Mouse (Mus musculus) embryonic stem cell, embryonic (primary cell): ENCODE measurements around the gene Tns4.

Experiments
- CTCF ChIA-PET, 4 experiments: fragments of 300-600 bp in 2 of 4; fragments of 350-600 bp in 2 of 4; sonication (Branson Sonifier 250); formaldehyde crosslinking; loops; one replicate each; lab custom pipeline; 2022; ENCODE audit warnings: inconsistent platforms in 2 of 4; lab: Charles Lee
- POLR2A ChIA-PET, 4 experiments: fragments of 300-600 bp in 2 of 4; fragments of 350-600 bp in 2 of 4; sonication (Branson Sonifier 250); formaldehyde crosslinking; loops; one replicate each; lab custom pipeline; 2022; ENCODE audit warnings: antibody characterized with exemption in 4 of 4, inconsistent platforms in 1 of 4; lab: Charles Lee

Tns4 gene

GRCm38 (mm10) chr11:99104609-99105410 lies 15.7 kb upstream of the Tns4 start:
- ChIA-PET CTCF (interaction anchor here in 3 of 4 experiments (0.8 to 3.1 kb wide), 4 partner anchors 11 to 63 kb away, joined by 3 to 11 read pairs (median 4); no protein-coding TSS in a partner anchor), POLR2A (interaction anchor here (0.6 to 1.5 kb wide), 10 partner anchors 10 to 904 kb away, joined by 3 to 8 read pairs (median 3); no protein-coding TSS in a partner anchor)

GRCm38 (mm10) chr11:99102575-99103270 lies 13.6 kb upstream of the Tns4 start:
- POLR2A ChIA-PET: interaction anchor here in 1 of 4 experiments (0.8 kb wide), 1 partner anchor 41 kb away, joined by 3 read pairs; no protein-coding TSS in a partner anchor

GRCm38 (mm10) chr11:99101693-99102092 lies 12.6 kb upstream of the Tns4 start:
- POLR2A ChIA-PET: interaction anchor here in 3 of 4 experiments (0.5 to 1.5 kb wide), 3 partner anchors 8 to 60 kb away, joined by 3 to 4 read pairs (median 3); no protein-coding TSS in a partner anchor

More at GRCm38 (mm10) chr11:99102575-99103270, 13.6 kb upstream of the Tns4 start:
- CTCF ChIA-PET: interaction anchor here in 1 of 4 experiments (0.6 to 1.1 kb wide), 2 partner anchors 8 to 14 kb away, joined by 3 to 5 read pairs; no protein-coding TSS in a partner anchor

GRCm38 (mm10) chr11:99100215-99100614 lies 11.1 kb upstream of the Tns4 start:
- ChIA-PET POLR2A (interaction anchor here in 2 of 4 experiments (1.0 to 1.3 kb wide), 3 partner anchors 10 to 21 kb away, joined by 3 to 5 read pairs (median 4); no protein-coding TSS in a partner anchor), CTCF (interaction anchor here in 1 of 4 experiments (0.6 to 2.5 kb wide), 3 partner anchors 10 to 34 kb away, joined by 4 to 10 read pairs (median 7); no protein-coding TSS in a partner anchor)

More at GRCm38 (mm10) chr11:99101693-99102092, 12.6 kb upstream of the Tns4 start:
- CTCF ChIA-PET: interaction anchor here in 1 of 4 experiments (1.1 kb wide), 1 partner anchor 9 kb away, joined by 5 read pairs; no protein-coding TSS in a partner anchor

- ChIA-PET POLR2A (interaction anchor here in 1 of 4 experiments (1.1 to 1.3 kb wide), 2 partner anchors 11 to 20 kb away, joined by 4 to 5 read pairs; no protein-coding TSS in a partner anchor), CTCF (interaction anchor here in 1 of 4 experiments (0.6 to 2.5 kb wide), 3 partner anchors 11 to 33 kb away, joined by 4 to 10 read pairs (median 7); no protein-coding TSS in a partner anchor)
Measured at GRCm38 (mm10) chr11:99099516-99099915, 10.4 kb upstream of the Tns4 start.

- ChIA-PET CTCF (interaction anchor here in 1 of 4 experiments (0.5 to 2.5 kb wide), 2 partner anchors 11 to 17 kb away, joined by 4 to 10 read pairs; no protein-coding TSS in a partner anchor), POLR2A (interaction anchor here in 2 of 4 experiments (0.6 to 1.3 kb wide), 2 partner anchors 19 to 50 kb away, joined by 4 to 5 read pairs; no protein-coding TSS in a partner anchor)
Measured at GRCm38 (mm10) chr11:99098924-99099323, 9.8 kb upstream of the Tns4 start.

GRCm38 (mm10) chr11:99096996-99097774 lies 8.1 kb upstream of the Tns4 start:
- CTCF ChIA-PET: no interaction called here
- POLR2A ChIA-PET: interaction anchor here in 3 of 4 experiments (0.7 to 1.7 kb wide), 4 partner anchors 13 to 393 kb away, joined by 3 to 4 read pairs (median 3); no protein-coding TSS in a partner anchor

- ChIA-PET POLR2A (interaction anchor here in 3 of 4 experiments (0.6 to 1.9 kb wide), 12 partner anchors 9 to 393 kb away, joined by 3 to 8 read pairs (median 4); no protein-coding TSS in a partner anchor), CTCF (interaction anchor here in 1 of 4 experiments (0.6 kb wide), 1 partner anchor 1095 kb away, joined by 3 read pairs; no protein-coding TSS in a partner anchor)
Measured at GRCm38 (mm10) chr11:99096417-99096816, 7.3 kb upstream of the Tns4 start.

GRCm38 (mm10) chr11:99095759-99096158 lies 6.7 kb upstream of the Tns4 start:
- POLR2A ChIA-PET: interaction anchor here (0.7 to 1.9 kb wide), 16 partner anchors 9 to 392 kb away, joined by 3 to 8 read pairs (median 4); no protein-coding TSS in a partner anchor
- CTCF ChIA-PET: interaction anchor here in 3 of 4 experiments (0.6 to 1.2 kb wide), 4 partner anchors 11 to 1094 kb away, joined by 3 to 7 read pairs (median 4); no protein-coding TSS in a partner anchor

- ChIA-PET POLR2A (interaction anchor here in 3 of 4 experiments (0.7 to 1.9 kb wide), 11 partner anchors 9 to 105 kb away, joined by 3 to 8 read pairs (median 4); no protein-coding TSS in a partner anchor), CTCF (interaction anchor here in 3 of 4 experiments (0.6 to 1.9 kb wide), 6 partner anchors 11 to 204 kb away, joined by 3 to 7 read pairs (median 4); no protein-coding TSS in a partner anchor)
Measured at GRCm38 (mm10) chr11:99094911-99095676, 6.0 kb upstream of the Tns4 start.

GRCm38 (mm10) chr11:99093740-99094139 lies 4.6 kb upstream of the Tns4 start:
- POLR2A ChIA-PET: interaction anchor here in 1 of 4 experiments (0.6 to 1.4 kb wide), 2 partner anchors 10 to 524 kb away, joined by 3 read pairs; no protein-coding TSS in a partner anchor
- CTCF ChIA-PET: interaction anchor here in 2 of 4 experiments (0.7 to 1.9 kb wide), 2 partner anchors 17 to 214 kb away, joined by 3 to 4 read pairs; no protein-coding TSS in a partner anchor

GRCm38 (mm10) chr11:99091666-99092065 lies 2.6 kb upstream of the Tns4 start:
- CTCF ChIA-PET: interaction anchor here in 3 of 4 experiments (0.7 to 1.1 kb wide), 3 partner anchors 18 to 26 kb away, joined by 3 to 5 read pairs (median 3); no protein-coding TSS in a partner anchor
- POLR2A ChIA-PET: interaction anchor here in 3 of 4 experiments (0.5 to 1.3 kb wide), 9 partner anchors 13 to 1229 kb away, joined by 3 to 6 read pairs (median 4); partner anchors contain the start of gene Eif1 (in 1 of the 3)

- ChIA-PET CTCF (interaction anchor here (0.5 to 2.9 kb wide), 14 partner anchors 9 to 181 kb away, joined by 3 to 16 read pairs (median 3); no protein-coding TSS in a partner anchor), POLR2A (interaction anchor here in 3 of 4 experiments (0.5 to 1.7 kb wide), 4 partner anchors 13 to 60 kb away, joined by 3 to 6 read pairs (median 4); no protein-coding TSS in a partner anchor)
Measured at GRCm38 (mm10) chr11:99090391-99090790, 1.3 kb upstream of the Tns4 start.

GRCm38 (mm10) chr11:99088486-99088885 lies 620 bp downstream of the Tns4 start:
- ChIA-PET CTCF (interaction anchor here in 3 of 4 experiments (0.6 to 2.9 kb wide), 5 partner anchors 22 to 53 kb away, joined by 3 to 16 read pairs (median 5); no protein-coding TSS in a partner anchor), POLR2A (interaction anchor here in 1 of 4 experiments (0.7 to 1.1 kb wide), 4 partner anchors 35 to 138 kb away, joined by 3 to 4 read pairs (median 4); no protein-coding TSS in a partner anchor)

- ChIA-PET POLR2A (interaction anchor here in 2 of 4 experiments (0.7 to 1.3 kb wide), 3 partner anchors 9 to 914 kb away, joined by 3 to 4 read pairs (median 3); no protein-coding TSS in a partner anchor), CTCF (interaction anchor here in 1 of 4 experiments (1.5 kb wide), 1 partner anchor 26 kb away, joined by 3 read pairs; no protein-coding TSS in a partner anchor)
Measured at GRCm38 (mm10) chr11:99084366-99084765, 4.7 kb downstream of the Tns4 start.
